8 mouse cellular contexts compared by ENCODE assay signal in genomic region chr10:20361542-20362449, GRCm38 (mm10). TPM values are rescaled to one million over a fixed set of nuclear protein-coding genes. Genes with fewer than 3 reads are reported as not detected.
DNase-seq lines count a peak whose midpoint lies in the region.

No protein-coding gene starts in this region.

- intact Hi-C loops in heart, postnatal 14 days (cut with DNase I) = loop anchor here (2.0 kb wide), 2 partner anchors 567 to 587 kb away; no protein-coding TSS in a partner anchor

- peak; percentile 36 for DNase-seq in heart, adult 8-10 months (ENCODE audit: low spot score)
- no peak for DNase-seq in heart, postnatal 14 days
- DNase-seq in A20 (ENCODE audit: low read depth, low spot score) (peak; percentile 50), R1 (ENCODE audit: low read depth, low spot score) (peak; percentile 55)
- peak; percentile 66 for DNase-seq in induced T-regulatory cell, adult 2 months (ENCODE audit: low read depth)
- DNase-seq in retina, postnatal 7 days (ENCODE audit: low read depth, low spot score) = peak; percentile 19
- DNase-seq in ovary, adult 18-20 months (ENCODE audit: low spot score) = no peak
- no peak for DNase-seq in cerebellum, adult 9-11 months

RNA-seq across cellular contexts. Expression of gene Mtfr2, which starts 14.2 kb away (rescaled TPM):
- under 1 TPM in 1 of 4 experiments, not detected in 3; 0.14 TPM for total RNA-seq in heart, adult 8-10 months (2022)
- 1 to 10 TPM in 1 of 2 experiments, under 1 TPM in 1; 0.72 to 1.2 TPM for total RNA-seq in heart, postnatal 14 days (2021)

RNA-seq across cellular contexts. Expression of gene Bclaf1, which starts 49.5 kb away (rescaled TPM):
- total RNA-seq in heart, adult 8-10 months (2022) = 10 to 100 TPM; 44.7 to 58.2 (median 51.9) TPM
- total RNA-seq in heart, postnatal 14 days (2021) = 10 to 100 TPM; 68.4 to 68.7 TPM

Comparison
In these comparisons a context has a peak if more than half of its experiments do, and no peak if none do; other contexts are left out.
1. DNase-seq: peak in heart, adult 8-10 months (single experiment), A20 (single experiment), R1 (single experiment), induced T-regulatory cell, adult 2 months (single experiment) and retina, postnatal 7 days (single experiment); none in heart, postnatal 14 days (0 of 2), ovary, adult 18-20 months (single experiment) and cerebellum, adult 9-11 months (single experiment).